Mouse (Mus musculus) heart, adult 18-20 months (tissue): ENCODE data around the gene Mpdz. TPM values are rescaled to one million over a fixed set of nuclear protein-coding genes. Genes with fewer than 3 reads are reported as not detected.
A peak's percentile ranks its signal among the peaks of the same experiment; 100 is the strongest.

ENCODE experiments used
- DNase-seq, 2 experiments: peaks; one replicate each; pipeline ENCODE4 v3.0.0; 2021 to 2022; ENCODE audit warnings: mixed read lengths in 1 of 2
- total RNA-seq, 2 experiments: library from RNA; stranded (reverse); gene quantifications; 2 replicates each; pipeline ENCODE4 v1.2.3; 2021

Gene Mpdz
- total RNA-seq, 2 experiments from 2014 or later, result 55.7 to 60.8 TPM

DNA sequence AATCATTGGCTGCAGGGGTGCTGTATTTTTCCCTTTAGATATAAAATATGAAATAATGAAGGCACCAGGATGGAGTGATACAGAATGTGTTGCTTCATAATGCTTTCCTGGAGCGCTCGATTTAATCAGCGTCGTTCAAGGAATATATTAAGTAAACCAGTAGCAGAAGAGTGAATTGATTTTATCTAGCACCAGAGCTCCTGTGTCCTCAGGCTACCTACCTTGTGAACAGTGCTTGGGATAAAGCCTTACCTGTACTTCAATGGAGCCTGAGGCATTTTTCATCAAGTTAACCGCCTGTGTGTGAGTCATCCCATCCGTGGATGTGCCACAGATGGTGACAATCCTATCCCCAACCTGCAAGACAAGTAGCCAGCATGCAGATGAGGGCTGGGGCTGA lies 159.5 kb downstream of the Mpdz start:
- no peak for DNase-seq

DNA sequence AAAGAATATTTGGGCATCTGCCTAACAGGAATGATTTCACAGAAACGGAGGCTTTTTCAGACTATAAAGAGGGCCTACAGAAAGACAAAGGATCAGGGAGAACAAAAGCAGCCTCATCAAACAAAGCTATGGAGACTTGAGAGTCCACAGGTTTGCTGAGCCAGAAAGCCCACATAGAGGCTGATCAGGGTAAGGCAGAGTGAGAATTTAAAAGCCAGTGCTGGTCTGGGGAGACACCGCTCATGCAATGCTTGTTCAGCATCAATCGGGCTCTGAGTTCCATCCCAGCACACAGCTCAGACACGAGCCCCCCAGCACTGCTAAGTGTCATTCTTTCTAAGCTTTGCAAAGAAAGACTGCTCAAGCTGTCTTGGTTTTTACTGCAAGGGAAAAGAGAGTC lies 162.5 kb downstream of the Mpdz start:
- no peak for DNase-seq

DNA sequence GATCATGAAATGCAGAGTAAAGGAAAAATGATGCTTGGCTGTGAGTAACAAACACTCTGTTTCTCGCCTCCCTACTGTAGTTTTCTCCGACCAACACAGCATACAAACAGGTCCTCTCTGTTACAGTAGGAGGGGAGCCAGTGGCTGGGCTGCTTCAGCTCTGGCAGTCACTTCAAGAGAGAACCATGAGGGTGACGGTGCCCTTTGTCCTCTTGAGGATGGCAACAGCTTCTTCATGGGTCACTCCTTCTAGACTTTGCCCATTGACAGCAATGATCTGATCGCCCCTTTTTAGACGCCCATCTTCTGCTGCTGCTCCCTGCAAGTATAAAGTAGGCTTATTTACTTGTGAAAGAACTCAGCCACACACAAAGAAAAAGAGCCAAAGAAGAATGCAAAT lies 163.2 kb downstream of the Mpdz start:
- no peak for DNase-seq

DNA sequence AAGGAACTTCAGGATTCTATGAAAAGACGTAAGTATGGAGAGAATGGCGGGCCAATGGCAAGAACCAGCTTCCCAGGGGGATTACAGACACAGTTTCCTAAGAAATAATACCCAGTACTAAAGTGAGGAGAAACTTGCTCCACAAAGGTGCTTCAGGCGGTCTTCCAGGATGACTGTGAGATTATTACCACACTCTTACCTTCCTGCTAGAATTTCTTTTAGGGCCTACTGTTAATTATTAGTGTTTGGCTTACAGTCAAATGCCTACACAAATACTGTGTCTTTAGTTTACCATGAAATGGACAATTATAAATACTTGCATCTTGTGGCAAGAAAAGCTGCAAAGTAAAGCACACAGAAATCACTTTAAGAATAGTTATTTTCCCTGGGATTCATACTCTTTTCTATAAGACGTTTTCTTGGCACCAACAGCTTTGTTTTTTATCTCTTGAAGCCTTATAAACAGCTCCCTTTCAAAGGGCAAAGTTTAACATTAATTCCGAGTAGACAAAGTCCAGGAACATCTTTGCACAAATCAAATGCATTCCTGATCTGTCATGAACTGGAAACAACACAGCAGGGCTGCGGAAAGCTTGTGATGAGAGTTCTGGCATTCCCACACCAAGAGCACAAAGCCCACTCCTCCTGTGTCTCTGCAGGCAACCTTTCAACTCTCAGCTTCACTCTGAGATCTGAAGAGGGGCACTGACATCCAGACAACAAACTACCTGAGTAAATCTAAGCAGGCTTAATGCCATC lies 166.5 kb downstream of the Mpdz start:
- no peak for DNase-seq

DNA sequence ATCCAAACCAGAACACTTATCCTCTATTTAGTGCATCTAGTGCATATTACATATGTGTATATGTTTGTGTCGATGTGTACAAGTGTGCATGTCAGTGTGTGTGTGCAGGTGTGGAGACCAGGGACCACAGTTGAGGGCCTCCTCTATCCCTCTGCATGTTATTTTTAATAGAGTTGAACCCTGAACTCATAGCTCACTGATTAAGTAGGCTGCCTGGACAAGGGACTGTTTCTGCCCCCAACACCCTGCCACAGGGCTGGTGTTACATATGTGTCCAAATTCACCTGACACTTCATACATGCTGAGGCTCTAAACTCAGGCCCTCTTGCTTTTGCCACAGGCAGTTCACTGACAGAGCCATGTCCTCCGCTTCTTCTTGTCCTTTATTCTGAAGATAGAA lies 169.5 kb downstream of the Mpdz start:
- no peak for DNase-seq

DNA sequence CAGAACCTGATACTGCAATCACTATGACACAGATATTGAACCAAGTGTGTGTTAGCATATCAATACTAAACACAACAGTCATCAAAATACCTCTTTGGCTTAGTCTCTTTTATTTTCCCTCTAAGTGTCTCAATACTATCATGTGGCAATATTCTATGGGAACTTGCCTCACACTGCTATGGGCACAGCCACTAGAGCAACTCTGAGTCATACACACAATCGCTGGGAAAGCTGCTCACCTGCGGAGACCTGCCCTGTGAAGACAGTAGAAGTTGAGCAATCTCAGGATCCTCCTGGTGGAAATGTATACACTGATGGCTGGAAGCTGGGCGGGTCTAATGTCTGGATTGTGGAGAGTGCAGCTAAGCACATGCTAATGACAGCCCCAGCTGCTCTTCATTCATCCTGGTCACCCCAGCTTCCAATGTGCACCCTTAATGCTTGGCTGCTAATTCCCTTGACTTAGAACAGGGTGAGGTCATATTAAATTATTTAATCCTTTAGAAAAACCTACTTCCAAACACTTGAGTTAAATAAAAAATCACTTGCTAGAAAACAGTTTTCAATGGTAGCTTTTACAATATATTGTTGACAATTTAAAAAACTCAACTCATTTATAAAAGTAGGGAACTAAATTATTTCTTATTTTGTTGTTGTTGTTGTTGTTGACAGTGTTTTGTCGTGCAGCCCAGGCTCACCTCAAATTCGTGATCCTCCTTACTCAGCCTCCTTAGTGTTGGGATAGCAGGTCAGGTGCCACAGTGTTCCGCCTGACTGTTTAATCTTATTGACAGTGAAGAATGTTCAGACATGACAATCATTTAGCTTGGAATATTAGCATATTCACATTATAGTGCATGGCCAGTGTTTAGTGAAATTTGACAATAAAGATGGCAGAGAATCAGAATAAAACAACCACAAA lies 189.5 kb downstream of the Mpdz start:
- no peak for DNase-seq

DNA sequence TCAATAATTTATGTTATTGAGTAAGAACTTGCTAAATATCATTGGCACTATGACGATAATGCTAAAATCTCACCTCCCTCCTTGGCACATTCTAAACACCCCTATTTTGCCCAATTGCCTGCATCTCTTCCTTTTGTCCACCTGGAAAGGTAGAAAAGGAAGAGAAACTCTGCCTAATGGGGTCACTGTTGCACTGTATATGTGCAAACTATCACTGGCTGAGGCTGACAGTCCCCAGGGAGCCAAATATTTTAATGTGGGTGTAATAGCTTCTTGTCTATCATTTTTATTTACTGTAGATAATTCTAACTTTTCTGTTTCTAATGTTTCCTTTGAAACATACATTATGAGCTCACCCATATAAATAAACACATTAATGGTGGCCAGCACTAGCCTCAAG lies 190.3 kb downstream of the Mpdz start:
- DNase-seq, result no peak

DNA sequence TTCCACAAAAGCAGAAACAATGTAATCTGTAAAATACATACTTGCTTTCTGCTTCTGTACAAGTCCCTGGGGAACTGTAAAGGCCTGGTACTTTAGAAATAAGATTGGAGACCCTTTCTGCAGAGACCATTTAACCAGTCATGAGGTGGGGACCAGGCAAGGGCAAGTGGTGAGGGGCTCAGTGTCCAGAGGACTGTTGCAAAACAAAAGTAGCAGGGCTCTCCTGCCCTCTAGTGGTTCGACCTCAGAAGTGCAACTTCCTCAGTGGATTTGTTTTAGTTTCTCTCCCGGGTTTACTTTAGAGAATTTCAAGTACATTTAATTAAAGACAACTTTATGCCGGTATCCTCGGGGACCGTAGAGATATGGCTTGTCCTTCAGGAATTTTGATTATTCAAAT lies 190.7 kb downstream of the Mpdz start:
- DNase-seq, result peak; percentile 8 to 59

DNA sequence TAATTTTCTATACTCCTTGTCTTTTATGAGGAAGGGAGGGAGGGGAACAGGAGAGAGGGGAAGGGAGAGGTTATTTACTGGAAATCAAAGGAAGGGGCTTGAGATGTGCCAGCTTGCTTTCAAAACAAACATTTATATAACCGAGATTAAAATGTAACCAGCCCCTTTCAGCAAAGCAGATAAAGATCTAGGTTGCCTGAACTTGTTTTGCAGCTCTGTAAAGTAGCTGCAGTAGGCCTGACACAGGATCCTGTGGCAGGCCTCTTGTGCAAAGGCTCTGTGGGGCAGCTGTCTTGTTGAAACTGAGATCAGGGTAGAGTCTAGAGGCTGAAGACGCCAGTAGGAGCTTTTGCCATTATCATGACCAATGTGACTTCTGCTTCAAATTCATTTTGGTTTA lies 193.4 kb downstream of the Mpdz start:
- DNase-seq, result no peak

DNA sequence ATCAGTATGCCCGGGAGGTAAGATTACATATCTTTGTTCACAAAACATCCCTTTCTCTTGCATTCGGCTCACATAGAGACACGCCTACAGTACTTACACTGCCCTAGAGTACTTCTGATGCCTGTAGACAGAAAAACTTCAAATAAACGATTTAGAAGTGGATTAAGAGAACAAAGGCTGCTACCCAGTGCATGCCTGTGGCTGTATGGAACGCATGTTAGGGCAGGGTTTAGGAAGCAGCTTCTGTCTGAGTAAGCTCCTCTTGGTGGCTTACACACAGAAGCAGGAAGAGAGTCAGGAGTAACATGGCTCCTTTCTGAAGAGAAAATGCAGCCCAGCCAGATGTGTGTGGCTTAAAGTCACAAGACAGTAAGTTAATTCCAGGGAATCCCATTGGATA lies 206.4 kb downstream of the Mpdz start:
- DNase-seq, result no peak
